Mouse (Mus musculus): ENCODE measurements around the gene Arhgef38. TPM values are rescaled to one million over a fixed set of nuclear protein-coding genes. Genes with fewer than 3 reads are reported as not detected.

Gene Arhgef38
- under 0.01 and 0.02 TPM in 2 replicates for polyA plus RNA-seq (2012; rRNA removed)

DNA sequence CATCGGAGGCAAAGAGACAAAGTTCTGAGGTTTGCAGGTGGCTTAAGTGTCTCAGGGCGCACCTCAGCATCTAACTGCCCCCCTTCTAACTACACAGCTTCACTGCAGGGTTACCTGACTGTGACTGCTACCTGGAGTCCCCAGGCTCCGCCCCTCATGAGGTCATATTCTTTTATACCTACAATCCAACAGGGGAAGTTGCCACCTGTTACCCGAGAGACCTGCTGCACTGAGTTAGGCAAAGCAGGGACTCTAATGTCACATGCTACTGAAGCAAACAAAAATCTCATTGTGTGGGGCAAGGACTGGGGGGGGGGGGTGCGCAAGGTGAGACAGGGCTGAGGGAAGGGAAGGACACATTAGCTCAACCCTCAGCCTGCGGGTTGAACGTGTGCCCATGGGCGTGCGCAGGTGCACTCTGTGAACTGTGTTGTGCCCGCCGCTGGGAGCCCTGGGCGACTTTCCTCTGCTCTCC is at the start of gene Arhgef38:
Arhgef38 (minus strand) TSS at position 129 of the 475 bp plus-strand sequence.

DNA sequence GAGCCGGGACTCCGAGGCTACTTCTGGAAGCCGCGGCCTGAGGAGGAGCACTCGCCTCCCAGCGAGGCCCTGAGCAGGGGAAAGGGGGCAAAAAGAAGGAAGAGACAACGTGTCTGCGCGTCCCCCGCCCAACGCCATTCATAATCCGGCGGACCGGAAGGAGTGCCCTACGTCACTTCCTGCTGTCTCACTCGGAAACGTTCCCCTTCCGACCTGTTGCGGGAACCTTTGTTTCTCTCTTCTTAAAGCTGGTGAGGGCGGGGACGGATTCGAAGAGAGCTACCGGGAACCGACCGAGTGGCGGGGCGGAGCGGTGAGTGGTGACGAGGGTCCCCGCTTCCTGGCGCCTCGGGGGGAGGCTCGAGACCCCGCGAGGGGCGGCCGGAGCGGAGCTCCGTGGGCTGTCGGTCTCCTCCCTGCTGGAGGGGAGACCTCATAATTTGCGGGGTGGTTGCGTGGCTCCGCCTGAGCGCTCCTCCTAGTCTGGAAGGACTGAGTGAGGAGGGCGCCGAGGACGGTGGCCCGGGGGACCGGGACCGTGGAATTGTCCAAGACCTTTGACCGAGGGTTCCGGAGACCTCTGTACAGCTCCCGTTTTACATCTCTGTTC is 143.0 kb downstream of the Arhgef38 start, which contains the start of the genes Ints12 and Gstcd:
Ints12 (plus strand) TSS at position 177 of the 610 bp plus-strand sequence.
Gstcd (minus strand) TSS at position 370 of the 610 bp plus-strand sequence.

Other genes starting within 250 kb of the Arhgef38 start
- 6.6 and 7.0 TPM in 2 replicates for gene Ints12, start 143.1 kb downstream of the Arhgef38 start, polyA plus RNA-seq (2012; rRNA removed)
- gene Gstcd, start 142.9 kb downstream of the Arhgef38 start, polyA plus RNA-seq (2012; rRNA removed) = 3.0 and 3.3 TPM in 2 replicates
- 22.7 and 24.4 TPM in 2 replicates for gene Ppa2, start 75.2 kb upstream of the Arhgef38 start, polyA plus RNA-seq (2012; rRNA removed)